Mouse (Mus musculus) brain, embryonic 14.5 days (tissue): Measurements from ENCODE around the gene Ppp2r5c. TPM values are rescaled to one million over a fixed set of nuclear protein-coding genes. Genes with fewer than 3 reads are reported as not detected.

Source experiments
- DNase-seq: peaks from one replicate; pipeline ENCODE4 v3.0.0-alpha.2; 2011; ENCODE audit warnings: low read depth
- CTCF ChIP-seq: fragments of 200-500 bp; IDR thresholded peaks from 2 replicates; pipeline ENCODE4 v1.5.1; 2012; ENCODE audit warnings: inconsistent platforms, mild to moderate bottlenecking, moderate library complexity, borderline replicate concordance; ENCODE audit not compliant: insufficient read depth, insufficient read length; ENCODE audit errors: extremely low read depth
- POLR2A ChIP-seq: fragments of 200-500 bp; IDR thresholded peaks from 2 replicates; pipeline ENCODE4 v1.6.1; 2012; ENCODE audit warnings: mild to moderate bottlenecking, inconsistent platforms, borderline replicate concordance; ENCODE audit not compliant: poor library complexity, insufficient read depth, insufficient read length, severe bottlenecking; ENCODE audit errors: extremely low read depth
- polyA plus RNA-seq: library from polyadenylated mRNA; depleted of rRNA; stranded (reverse); fragments of >200 nt; gene quantifications from 2 replicates; pipeline ENCODE4 v1.2.3, GENCODE M21; 2012

The Ppp2r5c gene
- polyA plus RNA-seq, 1 experiment: 101 TPM

DNA sequence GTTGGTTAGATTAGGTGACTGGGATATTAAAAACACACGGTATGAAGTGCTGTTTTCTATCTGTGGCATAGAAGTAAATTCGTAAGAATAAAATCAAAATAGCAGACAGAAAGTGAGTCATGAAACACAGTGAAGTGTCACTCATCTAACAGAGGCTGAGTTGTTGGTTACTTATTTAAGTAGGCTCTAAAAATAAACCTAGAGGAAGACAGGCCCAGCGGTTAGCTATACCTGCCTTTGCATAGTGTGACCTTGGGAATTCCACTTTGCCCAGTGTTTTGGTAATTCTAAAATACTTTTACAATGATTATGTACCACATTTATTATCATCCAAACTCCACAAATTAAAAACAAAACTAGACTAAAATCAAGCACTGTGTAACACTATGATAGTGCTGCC lies 86.9 kb downstream of the Ppp2r5c start:
- no peak for TF ChIP-seq CTCF
- TF ChIP-seq POLR2A: no peak
- no peak for DNase-seq

DNA sequence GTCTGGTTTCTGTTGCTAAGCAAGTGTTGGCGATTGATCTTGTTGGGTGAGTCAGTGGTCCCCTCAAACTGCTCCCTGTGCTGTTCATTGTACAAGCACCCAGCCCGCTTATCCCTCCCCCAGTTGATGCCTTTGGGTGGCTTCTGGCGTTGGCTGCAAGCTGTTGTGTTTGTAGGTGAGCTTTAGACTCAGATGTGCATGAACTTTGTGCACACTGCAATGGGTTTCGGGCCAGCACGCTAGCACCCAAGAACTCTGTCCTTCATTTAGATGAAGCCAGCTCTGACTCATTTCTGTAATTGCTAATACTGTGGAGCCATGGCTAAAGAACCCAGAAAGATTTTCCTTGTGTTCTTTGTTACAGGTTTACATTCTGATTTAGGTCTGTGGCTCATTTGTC lies 88.4 kb downstream of the Ppp2r5c start:
- DNase-seq: no peak
- TF ChIP-seq CTCF (no peak), POLR2A (no peak)

DNA sequence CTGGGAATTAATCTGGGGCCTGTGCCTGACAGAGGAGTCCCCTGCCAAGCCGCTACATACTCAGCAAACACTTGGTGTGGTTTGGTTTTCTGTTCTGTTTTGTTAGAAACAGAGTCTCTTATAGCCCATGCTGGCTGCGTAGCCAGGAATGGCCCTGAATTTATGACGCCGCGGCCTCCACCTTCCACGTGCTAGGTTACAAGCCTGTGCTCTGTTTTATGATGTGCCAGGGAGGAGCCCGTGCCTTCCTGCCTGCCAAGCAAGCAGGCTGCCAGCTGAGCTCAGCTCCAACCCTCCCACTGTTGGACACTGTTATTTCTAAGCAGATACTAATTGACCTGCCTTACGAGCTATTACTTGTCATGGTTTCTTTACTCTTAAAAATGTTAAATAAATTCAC lies 90.8 kb downstream of the Ppp2r5c start:
- peak; percentile 49 for DNase-seq
- TF ChIP-seq POLR2A (no peak), CTCF (no peak)

DNA sequence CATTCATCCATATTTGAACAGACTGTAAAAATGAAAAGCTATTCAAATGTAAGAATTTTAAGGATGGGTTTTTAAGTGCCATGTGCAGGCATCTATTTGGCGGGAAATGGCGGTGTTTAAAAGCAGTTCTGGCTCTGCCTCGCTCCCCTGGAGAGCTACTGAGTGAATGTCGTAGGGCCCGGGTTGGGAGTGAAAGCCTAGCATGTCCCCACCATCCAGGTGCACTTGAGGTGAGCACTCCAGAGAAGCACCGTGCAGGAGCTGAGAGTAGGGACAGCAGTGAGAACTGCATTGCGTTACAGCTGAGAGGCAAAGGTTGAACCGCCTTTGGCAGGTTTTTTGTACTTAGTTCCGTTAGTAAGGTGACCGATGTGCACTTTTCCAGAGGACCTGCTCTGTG lies 92.4 kb downstream of the Ppp2r5c start:
- TF ChIP-seq CTCF (no peak), POLR2A (no peak)

DNA sequence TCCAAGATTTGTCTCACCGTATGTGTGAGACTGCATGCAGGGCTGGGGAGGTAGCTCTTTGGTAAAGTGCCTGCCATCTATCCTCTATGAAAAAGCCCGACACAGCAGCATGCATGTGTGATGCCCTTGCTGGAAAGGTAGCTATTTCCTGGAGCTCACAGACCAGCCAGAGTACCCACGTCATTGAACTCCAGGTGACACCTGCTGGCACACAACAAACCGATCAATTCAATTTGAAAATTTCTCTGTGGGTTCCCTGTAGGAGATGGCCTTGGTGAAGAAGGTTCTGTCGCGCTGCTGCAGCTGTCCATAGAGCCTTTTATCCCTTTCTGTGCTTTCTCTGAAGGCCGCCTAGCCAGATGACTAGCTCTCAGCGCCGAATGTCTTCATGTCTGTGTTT lies 92.9 kb downstream of the Ppp2r5c start:
- DNase-seq: no peak
- TF ChIP-seq POLR2A (no peak), CTCF (no peak)

More for the DNA sequence above, 92.4 kb downstream of the Ppp2r5c start:
- no peak for DNase-seq

DNA sequence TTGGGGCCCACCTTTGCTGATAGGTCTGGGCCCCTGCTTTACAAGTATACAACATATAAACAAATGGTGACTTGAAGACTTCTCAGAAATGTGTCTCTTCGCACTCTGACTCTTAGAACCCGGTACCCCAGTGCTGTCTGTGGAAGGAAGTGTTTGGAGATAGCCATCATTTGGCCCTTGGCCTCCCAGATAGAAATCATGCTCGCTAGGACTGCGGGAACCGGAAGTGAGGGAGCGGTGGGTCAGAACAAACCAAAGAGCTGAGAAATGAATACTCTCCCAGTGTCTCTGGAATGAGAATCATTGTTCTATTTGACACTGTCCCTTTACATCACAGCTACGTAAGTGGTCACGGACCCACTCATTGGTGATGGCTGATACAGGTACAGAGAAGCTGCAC lies 93.4 kb downstream of the Ppp2r5c start:
- no peak for TF ChIP-seq CTCF
- TF ChIP-seq POLR2A: no peak
- DNase-seq: no peak

DNA sequence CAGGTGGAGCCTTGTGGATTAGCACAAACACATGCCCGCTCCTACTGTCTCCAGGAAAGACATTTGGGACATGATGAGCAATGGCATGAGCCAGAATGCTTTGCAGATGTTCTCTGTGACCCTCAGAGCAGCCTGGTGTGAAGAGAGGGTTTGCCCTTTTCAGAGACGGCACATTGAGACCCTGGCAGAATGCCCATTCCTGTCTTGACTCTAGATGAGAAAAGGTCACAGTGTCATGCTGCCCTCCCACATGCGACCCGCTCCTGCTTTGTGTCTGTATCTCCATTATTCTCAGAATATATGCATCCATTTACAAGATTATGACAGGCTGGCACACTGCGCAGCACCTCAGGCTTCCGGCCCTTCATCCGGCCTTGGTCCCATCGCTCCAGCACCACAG lies 94.1 kb downstream of the Ppp2r5c start:
- no peak for TF ChIP-seq POLR2A
- TF ChIP-seq CTCF: no peak
- no peak for DNase-seq

DNA sequence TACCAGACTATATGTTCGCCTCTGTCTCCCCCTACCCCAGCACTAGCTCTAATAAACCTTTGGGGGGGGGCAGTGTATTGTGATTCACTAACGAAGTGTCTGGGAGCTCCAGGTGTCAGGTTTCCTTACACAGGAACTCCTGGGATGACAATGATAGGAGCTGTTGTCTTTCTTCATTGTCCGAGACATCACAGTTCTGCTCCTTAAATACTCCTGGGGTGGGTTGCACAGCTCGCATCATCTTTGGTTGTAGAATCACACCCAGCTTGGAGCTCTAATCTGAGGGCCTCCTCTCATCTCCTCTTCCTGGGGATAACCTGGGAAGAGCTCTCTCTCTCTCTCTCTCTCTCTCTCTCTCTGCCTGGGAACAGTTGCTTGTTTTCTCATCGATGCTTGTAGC lies 94.6 kb downstream of the Ppp2r5c start:
- no peak for DNase-seq
- TF ChIP-seq POLR2A (no peak), CTCF (no peak)

DNA sequence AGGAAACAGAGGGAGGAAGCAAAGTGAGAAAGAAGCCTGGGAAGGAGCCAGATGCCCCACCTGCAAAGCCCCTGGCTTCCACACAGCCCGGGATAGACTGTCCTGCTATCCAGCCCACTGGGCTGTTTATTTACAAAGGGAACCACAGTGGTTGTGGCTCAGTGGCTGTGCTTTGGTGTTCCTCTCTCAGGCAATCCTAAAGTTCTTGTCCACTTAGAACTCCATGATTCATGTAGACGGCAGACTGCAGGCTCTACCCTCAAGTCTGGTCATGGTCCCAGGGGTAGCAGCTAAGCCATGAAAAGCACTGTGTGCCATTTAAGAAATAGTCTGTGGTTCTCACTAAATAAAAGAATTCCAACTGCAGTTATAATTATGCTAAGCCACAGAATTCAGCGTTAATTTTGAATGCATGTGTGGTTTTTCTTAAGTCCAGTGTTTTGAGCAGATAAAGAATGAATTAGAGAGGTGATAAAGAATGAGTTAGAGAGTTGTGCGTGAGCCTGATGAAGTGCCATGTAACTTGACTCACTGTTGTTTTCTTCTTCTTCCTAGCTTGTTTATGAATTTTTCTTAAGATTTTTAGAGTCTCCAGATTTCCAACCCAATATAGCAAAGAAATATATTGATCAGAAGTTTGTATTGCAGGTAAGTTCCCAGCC lies 98.3 kb downstream of the Ppp2r5c start:
- DNase-seq: no peak
- TF ChIP-seq CTCF: no peak
- no peak for TF ChIP-seq POLR2A

DNA sequence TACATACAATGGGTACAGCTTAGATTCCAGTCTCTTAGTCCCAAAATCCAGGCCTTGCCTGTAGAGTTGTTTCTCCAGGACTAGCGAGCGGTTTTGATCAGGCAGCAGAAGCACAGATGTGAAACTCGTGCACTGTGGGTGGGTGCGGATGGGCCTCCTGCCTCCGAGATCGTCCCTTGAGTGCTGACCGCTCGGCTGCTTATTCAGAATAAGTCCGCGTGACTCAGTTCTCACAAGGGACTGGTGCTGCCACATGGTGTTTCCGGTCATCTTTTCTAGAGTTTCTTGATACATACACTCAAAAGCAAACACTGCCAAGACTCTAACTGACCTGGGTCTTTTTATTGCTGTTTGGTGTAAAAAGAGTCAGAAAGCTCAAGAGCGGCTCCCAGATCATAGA lies 100.7 kb downstream of the Ppp2r5c start:
- DNase-seq: no peak
- no peak for TF ChIP-seq CTCF
- TF ChIP-seq POLR2A: no peak

DNA sequence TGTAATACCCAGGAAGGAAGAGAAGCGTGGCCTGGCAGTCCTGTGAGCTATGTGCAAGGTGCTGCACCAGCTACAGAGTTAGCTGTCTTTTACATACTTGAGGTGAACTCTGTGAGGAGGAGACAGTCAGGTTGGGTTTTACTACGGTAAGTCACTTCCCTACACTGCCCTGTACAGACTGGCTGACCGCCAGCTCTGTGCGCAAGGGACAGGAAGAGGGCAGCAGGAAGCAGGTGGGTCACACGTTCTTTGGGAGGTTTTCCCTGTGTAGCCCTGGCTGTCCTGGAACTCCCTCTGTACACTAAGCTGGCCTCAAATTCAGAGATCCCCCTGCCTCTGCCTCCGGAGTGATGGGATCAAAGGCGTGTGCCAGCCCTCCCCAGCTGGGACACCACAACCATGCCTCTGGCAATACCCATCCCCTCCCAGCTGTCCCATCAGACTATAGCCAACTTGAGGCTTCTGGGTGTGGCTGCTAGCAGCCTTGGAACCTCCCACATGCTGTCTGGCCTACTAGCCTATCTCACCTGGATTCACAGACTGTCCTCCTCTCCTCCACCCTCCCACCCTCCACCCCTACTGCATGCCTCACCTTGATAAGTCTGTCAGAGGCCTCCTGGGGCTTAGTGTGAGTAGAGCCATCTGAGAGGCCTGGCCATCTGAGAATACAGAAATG lies 102.7 kb downstream of the Ppp2r5c start:
- no peak for TF ChIP-seq CTCF
- no peak for TF ChIP-seq POLR2A
- no peak for DNase-seq

DNA sequence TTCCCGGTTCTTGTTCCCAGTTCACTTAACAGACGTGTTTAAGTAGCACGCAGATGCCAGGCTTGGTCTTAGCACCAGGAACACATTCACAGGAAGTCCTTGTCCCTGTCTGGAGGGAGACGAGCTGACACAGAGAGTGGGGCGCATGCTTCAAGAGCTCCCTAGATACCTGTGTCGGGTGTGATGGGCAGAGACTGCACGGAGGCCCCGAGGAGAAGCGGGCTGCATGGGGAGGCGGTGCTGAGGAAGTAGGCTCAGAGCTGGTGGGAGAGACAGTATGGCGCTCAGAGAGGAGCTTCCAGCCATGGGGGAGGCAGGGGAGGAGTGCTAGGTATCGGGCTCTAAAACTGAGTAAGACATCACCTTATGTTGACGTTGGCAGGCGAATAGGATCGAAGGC lies 103.4 kb downstream of the Ppp2r5c start:
- no peak for TF ChIP-seq POLR2A
- TF ChIP-seq CTCF: no peak
- no peak for DNase-seq
